Mouse (Mus musculus): ENCODE measurements around the gene Camkk1. TPM values are rescaled to one million over a fixed set of nuclear protein-coding genes. Genes with fewer than 3 reads are reported as not detected.
A peak's percentile ranks its signal among the peaks of the same experiment; 100 is the strongest.

Gene Camkk1
- total and polyA plus RNA-seq, 2 experiments from 2014 or later: 0.68 to 4.9 TPM

DNA sequence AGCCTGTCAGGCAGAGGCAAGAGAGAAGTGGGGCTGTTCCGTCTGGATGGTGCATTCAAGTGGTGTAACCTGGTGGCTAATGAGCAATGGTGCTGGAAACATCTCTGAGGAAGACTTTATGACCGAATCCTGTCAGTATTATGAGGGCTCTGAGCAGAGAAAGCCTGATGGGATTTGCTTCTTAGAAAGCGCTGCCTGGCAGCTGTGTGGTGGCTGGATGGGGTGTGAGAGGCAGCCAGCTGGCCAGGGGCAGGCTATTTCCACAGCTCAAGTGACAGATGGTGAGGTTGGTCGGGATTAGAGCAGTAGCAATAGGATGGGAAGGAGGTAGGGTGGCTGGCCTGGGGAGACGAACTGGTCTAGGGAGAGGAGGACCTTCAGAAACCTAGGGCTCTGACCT lies 12.7 kb downstream of the Camkk1 start:
- no peak overlapping the region for H3K9ac ChIP-seq (replicated peaks; ENCODE audit: low read depth, low read length)
- WGBS: 79% methylated on average over 5 of the region's 5 CpGs
- no peaks in the 10 kb centered on the region for H3K9me3 ChIP-seq (replicated peaks; ENCODE audit: control insufficient read depth, low read length)
- H3K36me3 ChIP-seq (replicated peaks; ENCODE audit: control insufficient read depth, insufficient read depth, low read length): no peaks in the 10 kb centered on the region
- H3K27ac ChIP-seq (ENCODE audit: low read depth): no peak overlapping the region
- H3K27me3 ChIP-seq (ENCODE audit: control insufficient read depth, insufficient read depth, low read length): no peaks in the 10 kb centered on the region
- ATAC-seq (ENCODE audit: insufficient read depth, low read depth) (no peak), DNase-seq (ENCODE audit: low spot score) (no peak)
- H3K4me3 ChIP-seq (ENCODE audit: low read depth, low read length): no peak overlapping the region
- peaks cover 10% of the 10 kb centered on the region; the same call in 1 of the 2 replicates for H3K4me1 ChIP-seq (ENCODE audit: control insufficient read depth, insufficient read depth)
- TF ChIP-seq CTCF (IDR thresholded peaks at IDR 0.05; ENCODE audit: low read depth) (no peak), EP300 (IDR thresholded peaks at IDR 0.05; ENCODE audit: low read depth) (no peak)
- peak overlapping the region; percentile 53 for H3K4me2 ChIP-seq (ENCODE audit: low read depth, low read length)

DNA sequence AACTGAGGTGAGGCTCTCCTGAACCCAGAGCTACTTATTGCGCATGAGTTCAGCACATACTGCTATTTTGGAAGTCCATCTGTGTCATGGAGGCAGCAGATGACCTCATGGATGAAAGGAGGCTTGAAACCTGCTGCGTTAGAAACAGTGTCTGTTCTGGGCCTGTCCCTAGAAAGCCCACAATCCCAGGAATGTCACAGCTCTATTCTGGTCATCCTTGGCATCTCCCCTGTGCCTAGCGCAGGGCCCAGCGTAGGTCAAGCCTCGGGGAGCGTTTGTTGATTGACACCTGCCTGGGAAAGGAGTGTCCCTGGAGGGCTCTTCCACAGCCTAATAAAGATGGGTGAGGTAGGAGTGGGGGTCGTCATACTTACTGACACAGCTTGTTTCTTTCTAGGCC lies 17.3 kb downstream of the Camkk1 start:
- Histone ChIP-seq H3K4me3 (ENCODE audit: low read depth, low read length) (no peak overlapping the region), H3K4me1 (ENCODE audit: control insufficient read depth, insufficient read depth) (peaks cover 14% of the 10 kb centered on the region; the same call in 1 of the 2 replicates), H3K9ac (replicated peaks; ENCODE audit: low read depth, low read length) (no peak overlapping the region), H3K27me3 (ENCODE audit: control insufficient read depth, insufficient read depth, low read length) (no peaks in the 10 kb centered on the region), H3K4me2 (ENCODE audit: low read depth, low read length) (no peak overlapping the region), H3K27ac (ENCODE audit: low read depth) (no peak overlapping the region), H3K36me3 (replicated peaks; ENCODE audit: control insufficient read depth, insufficient read depth, low read length) (no peaks in the 10 kb centered on the region), H3K9me3 (replicated peaks; ENCODE audit: control insufficient read depth, low read length) (no peaks in the 10 kb centered on the region)
- ATAC-seq (ENCODE audit: insufficient read depth, low read depth): no peak
- TF ChIP-seq EP300 (IDR thresholded peaks at IDR 0.05; ENCODE audit: low read depth): no peak
- no peak for TF ChIP-seq CTCF (IDR thresholded peaks at IDR 0.05; ENCODE audit: low read depth)
- 50% methylated on average over 7 of the region's 7 CpGs for WGBS
- no peak for DNase-seq (ENCODE audit: low spot score)

DNA sequence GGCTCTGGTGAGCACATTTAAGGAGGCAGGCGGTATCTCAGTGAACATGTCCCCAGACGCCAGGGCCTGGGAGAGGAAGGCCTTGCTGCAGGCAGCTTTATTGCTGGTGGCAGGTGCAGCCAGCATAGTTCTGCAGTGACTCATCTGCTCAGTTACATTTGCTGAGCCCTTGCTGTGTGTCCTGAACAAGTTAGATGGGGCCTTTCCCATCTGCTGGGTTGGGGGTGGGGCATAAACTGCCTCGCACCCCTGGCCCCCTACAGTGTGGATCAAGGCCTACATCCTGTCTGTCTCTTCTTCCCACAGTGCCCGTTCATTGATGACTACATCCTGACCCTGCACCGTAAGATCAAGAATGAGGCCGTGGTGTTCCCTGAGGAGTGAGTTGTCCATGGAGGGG lies 18.1 kb downstream of the Camkk1 start:
- H3K4me1 ChIP-seq (ENCODE audit: control insufficient read depth, insufficient read depth): peaks cover 14% of the 10 kb centered on the region; the same call in 1 of the 2 replicates
- H3K9me3 ChIP-seq (replicated peaks; ENCODE audit: control insufficient read depth, low read length): no peaks in the 10 kb centered on the region
- no peaks in the 10 kb centered on the region for H3K27me3 ChIP-seq (ENCODE audit: control insufficient read depth, insufficient read depth, low read length)
- H3K27ac ChIP-seq (ENCODE audit: low read depth): no peak overlapping the region
- H3K4me3 ChIP-seq (ENCODE audit: low read depth, low read length): no peak overlapping the region
- TF ChIP-seq CTCF (IDR thresholded peaks at IDR 0.05; ENCODE audit: low read depth) (no peak), EP300 (IDR thresholded peaks at IDR 0.05; ENCODE audit: low read depth) (no peak)
- no peak overlapping the region for H3K9ac ChIP-seq (replicated peaks; ENCODE audit: low read depth, low read length)
- DNase-seq (ENCODE audit: low spot score) (no peak), ATAC-seq (ENCODE audit: insufficient read depth, low read depth) (no peak)
- no peaks in the 10 kb centered on the region for H3K36me3 ChIP-seq (replicated peaks; ENCODE audit: control insufficient read depth, insufficient read depth, low read length)
- no peak overlapping the region for H3K4me2 ChIP-seq (ENCODE audit: low read depth, low read length)
- 39% methylated on average over 6 of the region's 6 CpGs for WGBS

DNA sequence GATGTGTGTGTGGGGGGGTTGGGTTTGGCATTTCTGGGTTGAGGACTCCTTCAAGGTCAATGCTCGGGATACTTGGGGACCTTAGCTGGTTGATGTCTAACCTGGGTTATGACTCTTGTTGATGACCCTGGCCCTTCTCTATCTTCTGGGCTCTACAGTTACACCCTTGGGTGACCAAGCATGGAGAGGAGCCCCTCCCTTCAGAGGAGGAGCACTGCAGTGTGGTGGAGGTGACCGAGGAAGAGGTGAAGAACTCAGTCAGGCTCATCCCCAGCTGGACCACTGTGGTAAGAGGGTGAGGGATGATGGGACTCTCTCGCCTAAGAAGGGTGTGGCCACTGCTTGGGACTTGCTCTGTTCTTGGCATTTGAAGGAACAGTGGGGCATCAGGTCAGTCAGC lies 18.9 kb downstream of the Camkk1 start:
- peaks cover 14% of the 10 kb centered on the region; the same call in 1 of the 2 replicates for H3K4me1 ChIP-seq (ENCODE audit: control insufficient read depth, insufficient read depth)

DNA sequence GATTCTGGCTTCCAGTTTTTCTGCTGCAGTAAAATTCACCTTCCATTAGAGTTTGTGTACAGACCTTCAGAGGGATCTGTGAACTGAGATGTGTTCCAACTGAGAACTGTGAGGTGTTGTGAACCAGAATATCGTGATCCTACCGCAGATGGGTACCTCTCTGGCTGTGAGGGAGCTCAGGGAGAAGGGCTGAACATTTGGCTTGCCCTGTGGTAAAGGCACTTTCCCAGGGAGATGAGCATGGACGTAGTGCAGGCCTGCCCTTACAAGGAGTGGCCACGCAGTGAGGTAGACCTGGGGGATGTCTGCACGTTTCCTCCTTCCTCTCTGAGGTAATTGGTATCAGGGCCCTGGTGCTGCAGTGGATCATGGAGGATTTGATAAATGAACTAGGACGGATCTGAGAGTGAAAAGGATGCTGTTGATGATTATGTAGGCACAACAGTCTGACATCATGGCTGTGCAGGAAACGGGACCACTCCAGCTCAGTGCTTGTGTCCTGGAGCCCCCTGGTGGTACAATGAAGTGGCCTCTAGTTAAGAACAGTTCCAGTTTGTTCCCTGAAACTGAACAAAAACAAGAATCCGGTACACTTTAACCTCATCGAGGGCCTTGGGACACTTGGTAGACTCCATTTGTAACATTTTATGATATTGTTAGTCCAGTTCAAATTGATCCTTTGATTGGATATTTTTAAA lies 20.4 kb downstream of the Camkk1 start:
- peak; percentile 83 for DNase-seq (ENCODE audit: low spot score)

More for the DNA sequence above, 18.9 kb downstream of the Camkk1 start:
- Histone ChIP-seq H3K9me3 (replicated peaks; ENCODE audit: control insufficient read depth, low read length) (no peaks in the 10 kb centered on the region), H3K27me3 (ENCODE audit: control insufficient read depth, insufficient read depth, low read length) (no peaks in the 10 kb centered on the region), H3K4me3 (ENCODE audit: low read depth, low read length) (no peak overlapping the region), H3K27ac (ENCODE audit: low read depth) (no peak overlapping the region), H3K36me3 (replicated peaks; ENCODE audit: control insufficient read depth, insufficient read depth, low read length) (no peaks in the 10 kb centered on the region), H3K4me2 (ENCODE audit: low read depth, low read length) (no peak overlapping the region), H3K9ac (replicated peaks; ENCODE audit: low read depth, low read length) (no peak overlapping the region)
- TF ChIP-seq CTCF (IDR thresholded peaks at IDR 0.05; ENCODE audit: low read depth): no peak
- no peak for TF ChIP-seq EP300 (IDR thresholded peaks at IDR 0.05; ENCODE audit: low read depth)
- DNase-seq (ENCODE audit: low spot score) (no peak), ATAC-seq (ENCODE audit: insufficient read depth, low read depth) (no peak)
- 93% methylated on average over 3 of the region's 3 CpGs for WGBS

More for the DNA sequence above, 20.4 kb downstream of the Camkk1 start:
- Histone ChIP-seq H3K9me3 (replicated peaks; ENCODE audit: control insufficient read depth, low read length) (no peaks in the 10 kb centered on the region), H3K4me1 (ENCODE audit: control insufficient read depth, insufficient read depth) (peaks cover 14% of the 10 kb centered on the region; the same call in 1 of the 2 replicates), H3K4me3 (ENCODE audit: low read depth, low read length) (no peak overlapping the region), H3K9ac (replicated peaks; ENCODE audit: low read depth, low read length) (no peak overlapping the region), H3K27me3 (ENCODE audit: control insufficient read depth, insufficient read depth, low read length) (no peaks in the 10 kb centered on the region), H3K27ac (ENCODE audit: low read depth) (no peak overlapping the region), H3K36me3 (replicated peaks; ENCODE audit: control insufficient read depth, insufficient read depth, low read length) (no peaks in the 10 kb centered on the region), H3K4me2 (ENCODE audit: low read depth, low read length) (no peak overlapping the region)
- TF ChIP-seq EP300 (IDR thresholded peaks at IDR 0.05; ENCODE audit: low read depth) (no peak), CTCF (IDR thresholded peaks at IDR 0.05; ENCODE audit: low read depth) (peak; percentile 89)
- ATAC-seq (ENCODE audit: insufficient read depth, low read depth): peak; percentile 71
- WGBS: 53% methylated on average over 9 of the region's 9 CpGs
